Mouse (Mus musculus) embryonic facial prominence, embryonic 12.5 days (tissue): Measurements from ENCODE around the gene Usp54. TPM values are rescaled to one million over a fixed set of nuclear protein-coding genes. Genes with fewer than 3 reads are reported as not detected.
"Not testable (repeated sequence)": the region's sequence is repeated elsewhere in the genome, so short reads cannot be mapped to it uniquely, and the experiment has no call there.

Experiments
- ATAC-seq: fragments of 200-750 bp; cut with Nextera tagmentation; 2 replicates; pipeline ENCODE4 v1.8.0; 2017; ENCODE audit not compliant: insufficient number of reproducible peaks, insufficient read depth, low FRiP score, low TSS enrichment
- H3K27ac ChIP-seq: fragments of 300-500 bp; sonication (generic); 2 replicates; pipeline ENCODE4 v1.5.1; 2016; ENCODE audit warnings: mild to moderate bottlenecking
- H3K27me3 ChIP-seq: fragments of 300-500 bp; sonication (generic); 2 replicates; pipeline ENCODE4 v1.6.1; 2016; ENCODE audit warnings: mild to moderate bottlenecking, moderate library complexity
- H3K36me3 ChIP-seq: fragments of 300-500 bp; sonication (generic); 2 replicates; pipeline ENCODE4 v1.6.1; 2016; ENCODE audit warnings: mild to moderate bottlenecking
- H3K4me1 ChIP-seq: fragments of 300-500 bp; sonication (generic); 2 replicates; pipeline ENCODE4 v1.6.1; 2016
- H3K4me2 ChIP-seq: fragments of 300-500 bp; sonication (generic); replicated peaks from 2 replicates; pipeline ENCODE4 v1.6.1; 2016; ENCODE audit warnings: mild to moderate bottlenecking, moderate library complexity
- H3K4me3 ChIP-seq: fragments of 300-500 bp; sonication (generic); 2 replicates; pipeline ENCODE4 v1.5.1; 2016; ENCODE audit warnings: mild to moderate bottlenecking
- H3K9ac ChIP-seq: fragments of 300-500 bp; sonication (generic); 2 replicates; pipeline ENCODE4 v1.6.1; 2016; ENCODE audit warnings: mild to moderate bottlenecking, moderate library complexity
- H3K9me3 ChIP-seq: fragments of 300-500 bp; sonication (generic); 2 replicates; pipeline ENCODE4 v1.6.1; 2016; ENCODE audit warnings: mild to moderate bottlenecking, moderate library complexity
- WGBS: fragments of 180-500 bp; shearing (Covaris S2); methylation state at CpG from one replicate; pipeline ENCODE4 v1.1.7; 2016; 5-methylcytosine and 5-hydroxymethylcytosine counted together
- polyA plus RNA-seq: library from polyadenylated mRNA; unstranded; fragments of >200 nt; fragmentation: Nextera tagmentation; extraction: Ambion mirVana; gene quantifications from 2 replicates; pipeline ENCODE4 v1.2.1, GENCODE M21; 2016

The Usp54 gene
- polyA plus RNA-seq, 1 experiment from 2014 or later = 11.1 TPM

DNA sequence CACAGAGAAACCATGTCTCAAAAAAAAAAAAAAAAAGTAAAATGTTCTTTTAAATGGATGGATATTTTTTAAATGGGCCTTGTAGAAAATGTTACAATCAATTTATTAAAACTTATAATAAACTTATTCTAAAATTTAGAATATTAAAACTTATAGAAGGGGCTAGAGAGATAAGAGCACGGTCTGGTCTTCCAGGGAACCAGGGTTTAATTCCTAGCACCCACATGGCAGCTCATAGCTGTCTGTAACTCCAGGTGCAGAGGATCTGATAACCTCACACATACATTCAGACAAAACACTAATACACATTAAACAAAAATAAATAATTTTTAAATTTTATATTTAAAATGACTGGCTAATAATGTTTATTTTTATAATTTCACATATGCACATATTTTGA, 39.6 kb downstream of the Usp54 start:
- Histone ChIP-seq H3K9ac (no peak overlapping the region), H3K4me3 (no peak overlapping the region), H3K4me1 (no peaks in the 10 kb centered on the region), H3K9me3 (no peaks in the 10 kb centered on the region), H3K27ac (no peak overlapping the region), H3K4me2 (no peak overlapping the region), H3K36me3 (no peaks in the 10 kb centered on the region), H3K27me3 (no peaks in the 10 kb centered on the region)
- ATAC-seq = no peak
- 97% methylated on average over 1 of the region's 1 CpGs for WGBS

DNA sequence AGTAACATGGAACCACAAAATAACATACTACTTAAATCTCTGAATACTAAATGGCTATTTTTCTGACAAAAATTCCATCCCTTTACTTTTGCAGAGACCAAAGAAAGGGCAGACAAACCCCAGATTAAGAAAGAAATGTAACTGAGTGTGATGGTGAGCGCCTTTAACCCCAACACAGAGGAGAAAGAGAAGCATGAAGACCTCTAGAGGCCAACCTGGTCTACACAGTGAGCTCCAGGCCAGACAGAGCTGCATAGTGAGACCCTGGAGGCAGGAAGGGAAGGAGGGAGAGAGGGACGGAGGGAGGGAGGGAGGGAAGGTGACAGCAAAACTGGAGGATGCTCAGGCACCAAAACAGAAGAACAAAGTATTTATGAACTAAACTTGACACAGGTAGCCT, 40.7 kb downstream of the Usp54 start:
- Histone ChIP-seq H3K4me3 (no peak overlapping the region), H3K9me3 (no peaks in the 10 kb centered on the region), H3K4me2 (no peak overlapping the region), H3K27ac (no peak overlapping the region), H3K27me3 (no peaks in the 10 kb centered on the region), H3K4me1 (no peaks in the 10 kb centered on the region), H3K36me3 (no peaks in the 10 kb centered on the region), H3K9ac (no peak overlapping the region)
- ATAC-seq = no peak
- WGBS = 55% methylated on average over 2 of the region's 2 CpGs

DNA sequence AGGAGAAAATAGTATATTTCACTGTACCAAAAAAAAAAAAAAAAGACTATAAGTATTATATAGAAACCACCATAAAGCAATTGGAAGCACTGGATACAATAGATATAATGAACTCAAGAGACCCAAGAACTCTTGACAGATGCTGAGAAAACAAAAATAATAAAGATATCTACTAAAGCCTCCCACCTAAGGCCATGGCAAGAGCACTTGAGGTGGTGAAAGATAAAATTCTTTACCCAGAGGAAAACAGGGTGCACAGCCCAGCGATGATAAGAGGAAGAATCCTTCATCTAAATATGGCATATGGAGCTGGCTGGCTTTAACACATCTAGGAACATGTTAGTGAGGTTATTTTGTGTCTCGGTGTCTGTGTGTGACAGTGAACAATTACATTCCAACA, 41.3 kb downstream of the Usp54 start:
- no peak overlapping the region for H3K4me3 ChIP-seq
- WGBS = 88% methylated on average over 2 of the region's 2 CpGs
- no peaks in the 10 kb centered on the region for H3K9me3 ChIP-seq
- H3K4me1 ChIP-seq = no peaks in the 10 kb centered on the region
- no peak overlapping the region for H3K9ac ChIP-seq
- H3K27me3 ChIP-seq = no peaks in the 10 kb centered on the region
- H3K4me2 ChIP-seq = no peak overlapping the region
- no peaks in the 10 kb centered on the region for H3K36me3 ChIP-seq
- no peak for ATAC-seq
- no peak overlapping the region for H3K27ac ChIP-seq

GRCm38 (mm10) chr14:20595781-20596180, 45.1 kb downstream of the Usp54 start:
- Histone ChIP-seq H3K9me3 (no peaks in the 10 kb centered on the region), H3K27me3 (no peaks in the 10 kb centered on the region), H3K27ac (no peak overlapping the region), H3K4me3 (no peak overlapping the region), H3K4me1 (no peaks in the 10 kb centered on the region), H3K4me2 (no peak overlapping the region), H3K36me3 (no peaks in the 10 kb centered on the region), H3K9ac (no peak overlapping the region)
- WGBS = 22% methylated on average over 3 of the region's 3 CpGs
- ATAC-seq = 0 out of 2 replicates have a peak, but pooled peaks have one; percentile 67

- Histone ChIP-seq H3K9ac (no peak overlapping the region), H3K27me3 (no peaks in the 10 kb centered on the region), H3K4me2 (no peak overlapping the region), H3K36me3 (peaks cover 12% of the 10 kb centered on the region), H3K4me3 (no peak overlapping the region), H3K4me1 (no peaks in the 10 kb centered on the region), H3K9me3 (no peaks in the 10 kb centered on the region), H3K27ac (no peak overlapping the region)
- no peak for ATAC-seq
- 90% methylated on average over 5 of the region's 5 CpGs for WGBS
Observed at GRCm38 (mm10) chr14:20587458-20587857, 53.4 kb downstream of the Usp54 start.

GRCm38 (mm10) chr14:20578822-20579407, 61.9 kb downstream of the Usp54 start:
- Histone ChIP-seq H3K4me3 (no peak overlapping the region), H3K9me3 (no peaks in the 10 kb centered on the region), H3K9ac (no peak overlapping the region), H3K4me2 (no peak overlapping the region), H3K4me1 (no peaks in the 10 kb centered on the region), H3K36me3 (peaks cover 24% of the 10 kb centered on the region; the same call in 1 of the 2 replicates), H3K27ac (no peak overlapping the region), H3K27me3 (no peaks in the 10 kb centered on the region)
- ATAC-seq = no peak
- 81% methylated on average over 6 of the region's 6 CpGs for WGBS

DNA sequence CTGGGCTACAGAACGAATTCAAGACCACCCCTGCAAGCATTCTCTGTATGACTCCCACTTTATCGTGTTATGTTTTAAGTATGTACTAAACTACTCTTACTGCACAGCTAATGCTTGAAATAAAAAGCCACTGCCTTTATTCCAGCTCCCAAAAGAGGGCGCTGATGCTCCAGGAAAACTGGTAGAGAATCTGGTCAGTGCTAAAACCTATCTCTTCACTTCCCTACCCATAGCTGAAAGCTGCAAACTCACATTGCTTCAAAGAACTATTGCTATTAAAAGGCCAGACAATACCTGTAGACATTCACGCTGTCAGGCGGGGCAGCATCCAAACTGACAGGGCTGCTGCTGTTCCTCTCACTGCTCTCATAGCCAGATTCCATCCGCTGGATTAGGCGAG, 64.7 kb downstream of the Usp54 start:
- no peaks in the 10 kb centered on the region for H3K27me3 ChIP-seq
- no peak overlapping the region for H3K9ac ChIP-seq
- WGBS = 58% methylated on average over 7 of the region's 7 CpGs
- no peak overlapping the region for H3K4me2 ChIP-seq
- no peaks in the 10 kb centered on the region for H3K4me1 ChIP-seq
- H3K9me3 ChIP-seq = no peaks in the 10 kb centered on the region
- H3K27ac ChIP-seq = no peak overlapping the region
- ATAC-seq = no peak
- no peak overlapping the region for H3K4me3 ChIP-seq
- H3K36me3 ChIP-seq = peaks cover 18% of the 10 kb centered on the region; the same call in 1 of the 2 replicates

DNA sequence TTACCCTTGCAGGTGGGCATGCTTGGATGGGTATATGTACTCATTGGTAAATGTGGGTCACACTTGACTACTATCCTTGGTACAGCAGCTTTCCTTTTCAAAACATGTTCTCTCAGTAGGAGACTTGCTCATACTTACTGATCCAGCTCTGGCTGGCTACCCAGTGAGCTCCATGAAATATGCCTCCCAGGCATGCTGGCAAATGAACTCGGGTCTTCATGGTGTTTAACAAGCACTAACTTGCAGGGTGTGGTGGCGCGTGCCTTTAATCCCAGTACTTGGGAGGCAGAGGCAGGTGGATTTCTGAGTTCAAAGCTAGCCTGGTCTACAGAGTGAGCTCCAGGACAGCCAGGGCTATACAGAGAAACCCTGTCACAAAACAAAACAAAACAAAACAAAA, 67.7 kb downstream of the Usp54 start:
- ATAC-seq, H3K9ac ChIP-seq, H3K9me3 ChIP-seq, H3K27ac ChIP-seq, H3K4me2 ChIP-seq, H3K4me1 ChIP-seq, H3K4me3 ChIP-seq, H3K27me3 ChIP-seq: not testable (repeated sequence)
- H3K36me3 ChIP-seq = peaks cover 31% of the 10 kb centered on the region
- WGBS = 87% methylated on average over 3 of the region's 3 CpGs

DNA sequence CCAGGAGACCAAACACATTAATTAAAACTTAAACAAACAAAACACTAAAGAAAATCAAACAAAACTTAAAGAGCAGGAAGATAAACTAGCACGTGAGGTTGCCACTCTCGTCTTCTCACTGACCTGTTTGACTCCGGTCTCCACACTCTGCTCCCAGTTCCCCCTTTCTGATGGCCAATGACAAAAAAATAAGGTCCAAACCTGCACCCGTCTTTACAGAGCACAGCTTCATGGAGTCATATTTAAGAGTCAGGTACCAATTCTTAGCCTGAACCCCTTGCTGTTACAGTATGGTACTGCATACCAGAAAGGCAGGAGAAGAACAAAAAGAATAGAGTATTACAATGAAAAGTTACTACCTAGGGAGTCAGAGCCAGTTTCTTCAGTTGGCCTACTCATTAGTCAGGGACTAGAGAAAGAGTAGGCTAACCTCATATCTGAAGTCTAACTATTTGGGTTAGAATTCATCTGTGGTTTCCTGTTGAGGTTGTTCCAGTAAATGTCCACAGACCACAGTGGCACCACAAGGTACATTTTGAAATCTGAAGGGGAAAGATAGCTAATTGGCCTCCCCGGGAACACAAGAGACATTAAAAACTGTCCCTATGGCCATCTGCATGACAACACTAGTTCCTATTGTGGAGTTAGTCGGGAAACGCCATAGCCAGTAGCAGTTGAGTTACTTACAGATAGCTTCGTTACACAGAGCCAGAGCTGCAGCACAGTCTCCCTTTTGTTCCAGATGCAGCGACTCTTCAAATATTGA, 75.4 kb downstream of the Usp54 start:
- Histone ChIP-seq H3K4me2 (no peak overlapping the region), H3K27ac (no peak overlapping the region), H3K4me3 (no peak overlapping the region), H3K9ac (no peak overlapping the region), H3K27me3 (no peaks in the 10 kb centered on the region), H3K36me3 (peaks cover 63% of the 10 kb centered on the region), H3K4me1 (no peaks in the 10 kb centered on the region), H3K9me3 (no peaks in the 10 kb centered on the region)
- WGBS = 75% methylated on average over 9 of the region's 9 CpGs
- ATAC-seq = no peak

DNA sequence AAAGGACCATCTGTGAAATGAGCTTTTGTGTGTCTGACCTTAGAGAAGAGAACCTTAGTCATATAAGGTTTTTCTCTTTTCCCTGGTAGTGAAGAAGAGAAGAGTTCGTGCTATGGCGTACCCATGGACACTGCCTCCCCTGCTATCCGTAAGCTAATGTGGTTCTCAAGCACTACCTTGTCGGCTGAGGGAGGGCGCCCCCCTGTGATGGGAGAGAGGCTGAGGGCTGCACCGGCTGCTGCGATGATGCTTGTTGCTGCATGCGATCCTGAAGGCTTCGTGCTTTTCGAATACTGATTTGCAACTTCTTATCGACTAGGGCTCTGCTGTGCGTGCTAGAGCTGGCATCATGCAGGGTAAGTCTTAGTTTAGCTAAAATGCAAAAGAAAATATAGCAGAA, 76.2 kb downstream of the Usp54 start:
- Histone ChIP-seq H3K9ac (no peak overlapping the region), H3K36me3 (peaks cover 65% of the 10 kb centered on the region), H3K4me1 (no peaks in the 10 kb centered on the region), H3K9me3 (no peaks in the 10 kb centered on the region), H3K27me3 (no peaks in the 10 kb centered on the region), H3K27ac (no peak overlapping the region), H3K4me3 (no peak overlapping the region), H3K4me2 (no peak overlapping the region)
- ATAC-seq = no peak
- WGBS = 71% methylated on average over 12 of the region's 12 CpGs

DNA sequence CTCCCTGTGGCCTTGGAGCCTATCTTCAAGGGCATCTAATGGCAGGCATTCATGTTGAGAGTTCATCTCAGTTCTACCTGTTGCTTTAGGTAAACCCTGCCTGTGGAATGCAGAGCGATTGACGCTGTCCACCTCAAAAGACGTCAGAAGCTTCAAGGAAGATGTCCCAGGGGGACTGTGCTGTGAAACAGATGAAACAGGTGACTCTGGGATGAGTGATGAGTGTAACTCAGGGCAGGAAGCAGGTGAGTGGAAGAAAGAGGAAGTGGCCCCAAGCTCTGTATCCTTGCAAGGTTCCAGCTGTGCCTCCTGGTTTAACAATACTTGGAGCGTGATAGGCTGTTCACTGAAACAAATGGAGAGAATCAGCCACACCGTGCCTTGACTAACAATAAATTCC, 79.0 kb downstream of the Usp54 start:
- no peak overlapping the region for H3K27ac ChIP-seq
- peaks cover 66% of the 10 kb centered on the region for H3K36me3 ChIP-seq
- no peak overlapping the region for H3K9ac ChIP-seq
- 93% methylated on average over 5 of the region's 5 CpGs for WGBS
- no peak overlapping the region for H3K4me3 ChIP-seq
- H3K4me1 ChIP-seq = no peaks in the 10 kb centered on the region
- no peak for ATAC-seq
- no peaks in the 10 kb centered on the region for H3K9me3 ChIP-seq
- H3K4me2 ChIP-seq = no peak overlapping the region
- H3K27me3 ChIP-seq = no peaks in the 10 kb centered on the region

DNA sequence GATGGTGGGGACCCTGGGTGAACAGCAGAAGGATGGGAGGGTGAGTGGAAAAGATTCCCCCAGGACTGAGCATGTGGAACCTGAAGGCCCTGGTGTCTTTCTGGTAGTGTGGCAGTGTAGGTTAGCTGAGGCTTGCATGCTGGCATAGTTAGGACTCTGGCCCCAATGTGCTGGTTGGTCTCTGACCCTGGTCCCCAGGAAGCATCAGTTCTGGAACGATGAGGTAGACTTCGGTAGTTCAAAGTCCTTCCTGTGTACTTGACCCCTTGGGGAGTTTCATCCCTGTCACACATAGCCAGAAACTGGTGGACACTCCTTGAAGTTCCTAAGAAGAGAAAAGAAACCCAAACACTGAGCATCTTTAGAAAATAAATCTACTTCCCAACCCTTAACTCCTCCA, 90.7 kb downstream of the Usp54 start:
- Histone ChIP-seq H3K27me3 (no peaks in the 10 kb centered on the region), H3K9me3 (no peaks in the 10 kb centered on the region), H3K4me1 (peaks cover 4% of the 10 kb centered on the region; the same call in 1 of the 2 replicates), H3K4me3 (no peak overlapping the region), H3K4me2 (no peak overlapping the region), H3K36me3 (peaks cover 51% of the 10 kb centered on the region), H3K27ac (no peak overlapping the region), H3K9ac (no peak overlapping the region)
- no peak for ATAC-seq
- 81% methylated on average over 2 of the region's 2 CpGs for whole genome bisulfite sequencing
